Mouse (Mus musculus): ENCODE results near the gene Ccdc146. TPM values are rescaled to one million over a fixed set of nuclear protein-coding genes. Genes with fewer than 3 reads are reported as not detected.
A peak's percentile ranks its signal among the peaks of the same experiment; 100 is the strongest.

Ccdc146 gene
- polyA plus RNA-seq, 1 experiment: not detected

DNA sequence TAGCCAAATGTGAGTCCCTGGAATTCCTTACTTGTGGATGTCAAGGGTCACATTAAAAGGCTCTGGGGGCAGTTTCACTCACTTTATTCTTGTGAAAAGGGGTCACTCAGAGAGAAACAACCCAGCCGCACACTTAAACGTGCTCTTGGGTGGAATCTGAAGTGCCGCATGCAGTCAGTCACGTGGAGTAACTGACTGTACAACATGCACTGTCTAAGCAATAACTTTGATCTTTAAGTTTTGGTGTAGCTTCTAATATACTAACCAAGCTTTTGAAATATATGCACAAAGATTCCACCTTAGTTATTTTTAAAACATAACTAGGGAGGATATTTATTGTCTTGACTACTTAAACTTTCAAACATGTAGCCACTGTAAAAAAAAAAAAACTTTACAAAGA lies 47.5 kb downstream of the Ccdc146 start:
- TF ChIP-seq POLR2A (IDR thresholded peaks at IDR 0.05; ENCODE audit: low read depth, low read length) (no peak), CTCF (IDR thresholded peaks at IDR 0.05; ENCODE audit: extremely low read depth, insufficient read length, insufficient replicate concordance, low read depth, low read length) (no peak)
- Histone ChIP-seq H3K27me3 (ENCODE audit: control insufficient read depth, insufficient read depth, low read length) (no peaks in the 10 kb centered on the region), H3K27ac (ENCODE audit: insufficient read depth, low read depth, low read length) (no peak overlapping the region), H3K4me1 (ENCODE audit: control insufficient read depth, insufficient read depth, insufficient read length, low read length) (peaks cover 5% of the 10 kb centered on the region; the same call in 1 of the 2 replicates), H3K36me3 (ENCODE audit: control insufficient read depth, insufficient read depth, low read length) (0 out of 2 replicates have a peak, but pooled peaks cover 4% of the 10 kb centered on the region), H3K4me3 (ENCODE audit: low read depth, low read length) (no peak overlapping the region)
- 83% methylated on average over 4 of the region's 4 CpGs for WGBS

DNA sequence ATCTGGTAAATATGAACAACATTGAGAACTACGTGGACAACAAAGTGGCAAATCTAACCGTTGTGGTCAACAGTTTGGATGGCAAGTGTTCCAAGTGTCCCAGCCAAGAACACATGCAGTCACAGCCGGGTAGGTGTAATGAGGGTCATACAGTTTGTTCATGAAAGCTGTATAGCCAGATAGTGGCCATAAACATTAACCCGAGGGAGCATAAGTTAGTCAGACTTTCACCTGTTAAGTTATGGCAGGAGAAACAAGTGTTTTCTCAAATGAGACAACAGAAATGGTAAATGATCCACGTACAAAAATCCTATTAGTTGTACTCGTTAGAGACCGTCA lies 51.3 kb downstream of the Ccdc146 start:
- Histone ChIP-seq H3K4me1 (ENCODE audit: control insufficient read depth, insufficient read depth, insufficient read length, low read length) (peaks cover 6% of the 10 kb centered on the region; the same call in 1 of the 2 replicates), H3K36me3 (ENCODE audit: control insufficient read depth, insufficient read depth, low read length) (0 out of 2 replicates have a peak, but pooled peaks cover 4% of the 10 kb centered on the region), H3K27me3 (ENCODE audit: control insufficient read depth, insufficient read depth, low read length) (no peaks in the 10 kb centered on the region), H3K4me3 (ENCODE audit: low read depth, low read length) (peak overlapping the region; percentile 85), H3K27ac (ENCODE audit: insufficient read depth, low read depth, low read length) (peak overlapping the region; percentile 83)
- TF ChIP-seq CTCF (IDR thresholded peaks at IDR 0.05; ENCODE audit: extremely low read depth, insufficient read length, insufficient replicate concordance, low read depth, low read length): no peak
- no peak for TF ChIP-seq POLR2A (IDR thresholded peaks at IDR 0.05; ENCODE audit: low read depth, low read length)
- 15% methylated on average over 7 of the region's 7 CpGs for WGBS

- Histone ChIP-seq H3K27me3 (ENCODE audit: control insufficient read depth, insufficient read depth, low read length) (no peaks in the 10 kb centered on the region), H3K4me1 (ENCODE audit: control insufficient read depth, insufficient read depth, insufficient read length, low read length) (peaks cover 6% of the 10 kb centered on the region; the same call in 1 of the 2 replicates), H3K27ac (ENCODE audit: insufficient read depth, low read depth, low read length) (peak within 1 kb of the TSS; percentile 83), H3K36me3 (ENCODE audit: control insufficient read depth, insufficient read depth, low read length) (0 out of 2 replicates have a peak, but pooled peaks cover 4% of the 10 kb centered on the region), H3K4me3 (ENCODE audit: low read depth, low read length) (peak within 1 kb of the TSS; percentile 85)
- 1% methylated on average over 31 of the region's 31 CpGs for WGBS
- TF ChIP-seq CTCF (IDR thresholded peaks at IDR 0.05; ENCODE audit: extremely low read depth, insufficient read length, insufficient replicate concordance, low read depth, low read length) (no peak), POLR2A (IDR thresholded peaks at IDR 0.05; ENCODE audit: low read depth, low read length) (peak; percentile 82; the same call in 1 of the 2 replicates)
Observed at GRCm38 (mm10) chr5:21372493-21373179, 51.8 kb downstream of the Ccdc146 start, which contains the start of gene Fgl2. Gene Fgl2, plus strand, starts transcription at chr5:21372642.

GRCm38 (mm10) chr5:21371920-21372319 lies 52.6 kb downstream of the Ccdc146 start:
- Histone ChIP-seq H3K27ac (ENCODE audit: insufficient read depth, low read depth, low read length) (no peak overlapping the region), H3K4me1 (ENCODE audit: control insufficient read depth, insufficient read depth, insufficient read length, low read length) (peaks cover 6% of the 10 kb centered on the region; the same call in 1 of the 2 replicates), H3K27me3 (ENCODE audit: control insufficient read depth, insufficient read depth, low read length) (no peaks in the 10 kb centered on the region), H3K4me3 (ENCODE audit: low read depth, low read length) (no peak overlapping the region), H3K36me3 (ENCODE audit: control insufficient read depth, insufficient read depth, low read length) (0 out of 2 replicates have a peak, but pooled peaks cover 4% of the 10 kb centered on the region)
- 36% methylated on average over 5 of the region's 5 CpGs for WGBS
- no peak for TF ChIP-seq POLR2A (IDR thresholded peaks at IDR 0.05; ENCODE audit: low read depth, low read length)
- no peak for TF ChIP-seq CTCF (IDR thresholded peaks at IDR 0.05; ENCODE audit: extremely low read depth, insufficient read length, insufficient replicate concordance, low read depth, low read length)

GRCm38 (mm10) chr5:21370218-21370947 lies 54.1 kb downstream of the Ccdc146 start:
- TF ChIP-seq POLR2A (IDR thresholded peaks at IDR 0.05; ENCODE audit: low read depth, low read length) (no peak), CTCF (IDR thresholded peaks at IDR 0.05; ENCODE audit: extremely low read depth, insufficient read length, insufficient replicate concordance, low read depth, low read length) (no peak)
- H3K4me3 ChIP-seq (ENCODE audit: low read depth, low read length): no peak overlapping the region

GRCm38 (mm10) chr5:21367514-21367913 lies 57.0 kb downstream of the Ccdc146 start:
- H3K27ac ChIP-seq (ENCODE audit: insufficient read depth, low read depth, low read length): no peak overlapping the region
- no peaks in the 10 kb centered on the region for H3K36me3 ChIP-seq (ENCODE audit: control insufficient read depth, insufficient read depth, low read length)
- TF ChIP-seq CTCF (IDR thresholded peaks at IDR 0.05; ENCODE audit: extremely low read depth, insufficient read length, insufficient replicate concordance, low read depth, low read length): no peak
- TF ChIP-seq POLR2A (IDR thresholded peaks at IDR 0.05; ENCODE audit: low read depth, low read length): no peak
- peaks cover 2% of the 10 kb centered on the region; the same call in 1 of the 2 replicates for H3K4me1 ChIP-seq (ENCODE audit: control insufficient read depth, insufficient read depth, insufficient read length, low read length)
- 67% methylated on average over 2 of the region's 2 CpGs for WGBS
- H3K4me3 ChIP-seq (ENCODE audit: low read depth, low read length): no peak overlapping the region
- no peaks in the 10 kb centered on the region for H3K27me3 ChIP-seq (ENCODE audit: control insufficient read depth, insufficient read depth, low read length)

More at GRCm38 (mm10) chr5:21370218-21370947, 54.1 kb downstream of the Ccdc146 start:
- H3K27ac ChIP-seq (ENCODE audit: insufficient read depth, low read depth, low read length): no peak overlapping the region
- peaks cover 6% of the 10 kb centered on the region; the same call in 1 of the 2 replicates for H3K4me1 ChIP-seq (ENCODE audit: control insufficient read depth, insufficient read depth, insufficient read length, low read length)
- 84% methylated on average over 5 of the region's 5 CpGs for WGBS
- no peaks in the 10 kb centered on the region for H3K36me3 ChIP-seq (ENCODE audit: control insufficient read depth, insufficient read depth, low read length)
- H3K27me3 ChIP-seq (ENCODE audit: control insufficient read depth, insufficient read depth, low read length): no peaks in the 10 kb centered on the region
